Mouse (Mus musculus): ENCODE results near the gene Rpl22.
A peak's percentile ranks its signal among the peaks of the same experiment; 100 is the strongest.

Rpl22 gene

DNA sequence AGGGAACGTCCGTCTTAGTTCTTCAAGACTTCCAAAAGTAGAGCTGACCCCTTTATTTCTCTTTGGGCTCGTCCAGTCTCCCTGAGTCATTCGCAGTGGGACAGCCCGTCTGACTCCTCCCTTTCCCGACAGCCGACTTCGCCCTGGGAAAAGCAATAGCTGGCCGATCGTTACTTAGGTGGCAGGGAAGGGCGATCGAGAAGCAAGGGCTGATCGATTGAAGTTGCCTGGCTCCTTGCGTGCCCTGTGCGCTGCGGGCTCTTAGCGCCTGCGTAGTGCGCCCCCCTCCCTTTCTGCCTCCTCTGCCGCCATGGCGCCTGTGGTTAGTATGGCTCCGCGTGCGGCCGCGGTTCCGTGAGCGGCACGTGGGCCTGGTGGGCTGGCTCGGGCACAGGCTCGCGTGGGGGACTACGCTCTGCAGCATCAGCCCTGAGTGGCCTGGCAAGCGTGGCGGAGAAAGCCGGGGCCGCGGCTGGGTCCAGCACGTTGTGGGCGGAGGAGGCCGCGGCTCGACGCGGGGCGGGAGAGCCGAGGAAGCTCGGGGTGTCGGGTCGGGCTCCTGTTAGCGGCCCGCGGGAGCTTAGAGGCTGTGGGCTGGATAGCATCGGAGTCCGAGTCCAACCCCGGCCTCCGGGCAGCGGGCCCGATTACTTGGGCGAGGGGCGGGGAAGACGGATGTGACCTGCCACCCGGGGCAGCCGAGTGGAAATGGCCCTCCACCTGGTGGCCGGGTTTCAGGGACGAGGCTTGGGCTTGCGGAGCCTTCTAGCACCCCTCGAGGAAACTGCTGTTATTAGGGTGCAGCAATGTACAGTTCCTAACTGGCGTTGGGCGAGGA, at the start of gene Rpl22:
Gene Rpl22 (plus strand): TSS at position 169 of the 838 bp plus-strand sequence.
- peak; percentile 97 for DNase-seq (ENCODE audit: low spot score)

DNA sequence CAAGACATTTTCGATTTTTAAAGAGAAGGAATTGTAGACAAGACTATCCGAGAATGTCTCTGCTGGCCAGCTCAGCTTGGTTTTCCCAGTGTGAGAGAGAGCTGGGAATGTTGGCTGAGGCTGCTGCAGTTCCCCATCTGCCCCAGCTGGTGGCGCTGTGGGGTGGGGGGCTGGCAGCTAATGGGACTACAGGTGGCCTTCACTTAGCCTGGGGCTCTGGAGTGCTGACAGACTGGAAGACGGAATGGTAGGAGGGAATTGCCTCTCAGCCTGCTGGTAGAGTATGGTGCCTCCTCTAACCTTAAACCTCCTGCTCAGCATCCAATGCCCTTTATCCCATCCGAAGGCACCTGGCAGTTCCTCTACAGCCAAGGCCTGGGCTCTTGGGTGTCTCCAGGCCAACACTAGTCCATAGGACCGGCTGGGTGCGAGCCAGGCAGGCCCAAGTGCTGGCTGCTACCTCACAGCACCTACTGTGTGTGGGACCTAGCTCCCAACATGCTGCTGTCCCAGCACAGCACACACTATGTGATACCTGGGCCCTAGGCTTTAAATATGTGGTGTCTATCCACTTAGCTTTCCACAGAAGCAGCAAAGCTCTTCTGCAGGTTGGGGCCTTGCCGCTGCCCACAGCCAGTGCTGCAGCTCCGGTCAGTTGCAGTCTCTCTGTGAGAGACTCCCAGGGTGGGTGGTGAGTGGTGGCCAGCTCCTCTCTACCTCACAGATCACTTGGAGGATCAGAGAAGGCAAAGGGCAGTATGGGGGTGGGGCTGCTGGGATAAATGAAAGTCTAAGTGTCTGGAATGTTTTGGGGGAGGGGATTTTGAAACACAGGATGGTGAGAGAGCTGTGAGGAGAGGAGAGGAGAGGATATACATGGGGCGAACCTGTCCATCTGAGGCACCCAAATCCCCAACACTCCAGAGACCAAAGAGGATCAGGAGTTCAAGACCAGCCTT, 48.9 kb upstream of the Rpl22 start:
- no peak for DNase-seq (ENCODE audit: low spot score)

DNA sequence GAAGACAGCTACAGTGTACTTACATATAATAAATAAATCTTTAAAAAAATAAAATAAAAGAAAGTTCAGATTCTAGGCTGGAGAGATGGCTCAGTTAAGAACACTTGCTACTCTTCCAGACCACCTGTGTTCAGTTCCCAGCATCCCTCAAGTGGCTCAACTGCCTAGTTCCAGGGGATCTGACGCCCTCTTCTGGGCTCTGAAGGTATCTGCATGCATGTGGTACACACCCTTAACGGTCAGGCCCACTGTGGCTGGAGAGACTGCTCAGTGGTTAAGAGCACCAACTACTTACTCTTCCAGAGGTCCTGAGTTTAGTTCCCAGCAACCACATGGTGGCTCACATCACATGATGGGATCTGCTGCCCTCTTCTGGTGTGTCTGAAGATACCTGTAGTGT, 47.6 kb upstream of the Rpl22 start:
- DNase-seq (ENCODE audit: low spot score), result no peak

DNA sequence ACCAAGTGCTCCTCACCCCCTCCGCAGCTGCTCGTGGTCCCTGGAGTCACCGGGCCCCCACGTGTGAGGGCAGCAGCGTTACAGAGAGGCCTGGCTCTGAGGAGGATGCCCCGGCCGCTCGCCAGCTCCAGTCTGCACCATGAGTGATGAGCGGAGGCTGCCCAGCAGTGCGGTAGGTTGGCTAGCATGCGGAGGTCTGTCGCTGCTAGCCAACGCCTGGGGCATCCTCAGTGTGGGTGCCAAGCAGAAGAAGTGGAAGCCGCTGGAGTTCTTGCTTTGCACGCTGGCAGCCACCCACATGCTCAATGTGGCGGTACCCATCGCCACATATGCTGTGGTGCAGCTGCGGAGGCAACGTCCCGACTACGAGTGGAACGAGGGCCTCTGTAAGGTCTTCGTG, 46.6 kb upstream of the Rpl22 start:
- DNase-seq (ENCODE audit: low spot score), result no peak

DNA sequence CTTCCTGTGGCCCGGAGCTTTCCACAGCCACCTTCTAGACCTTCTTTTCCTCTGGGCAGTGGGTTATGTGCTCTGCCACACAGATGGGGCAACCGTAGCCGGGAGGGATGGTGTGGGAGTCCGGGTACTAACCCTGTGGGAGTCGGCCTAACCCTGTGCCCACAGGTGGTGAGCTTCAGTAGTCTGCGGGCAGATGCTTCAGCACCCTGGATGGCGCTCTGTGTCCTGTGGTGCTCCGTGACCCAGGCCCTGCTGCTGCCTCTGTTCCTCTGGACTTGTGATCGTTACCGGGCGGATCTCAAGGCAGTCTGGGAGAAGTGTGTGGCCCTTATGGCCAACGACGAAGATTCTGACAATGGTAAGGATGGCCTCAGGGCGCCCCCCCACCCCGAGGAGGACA, 43.9 kb upstream of the Rpl22 start:
- no peak for DNase-seq (ENCODE audit: low spot score)

DNA sequence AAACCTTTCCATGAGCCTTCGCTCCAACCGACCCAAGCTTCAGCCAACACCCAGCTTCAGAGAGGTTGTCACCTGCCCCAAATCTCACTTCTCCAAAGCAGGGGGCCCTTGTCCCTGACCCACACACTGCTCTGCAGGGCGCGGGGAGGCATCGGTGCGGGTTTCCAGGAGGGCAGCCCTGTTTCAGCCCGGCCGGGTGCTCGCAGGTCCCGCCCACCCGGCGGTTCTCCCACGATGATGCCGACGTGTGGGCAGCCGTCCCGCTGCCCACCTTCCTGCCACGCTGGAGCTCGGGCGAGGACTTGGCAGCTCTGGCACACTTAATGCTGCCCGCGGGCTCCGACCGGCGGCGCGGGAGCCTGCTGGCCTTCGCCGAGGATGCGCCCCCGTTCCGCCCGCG, 42.8 kb upstream of the Rpl22 start:
- DNase-seq (ENCODE audit: low spot score), result no peak

DNA sequence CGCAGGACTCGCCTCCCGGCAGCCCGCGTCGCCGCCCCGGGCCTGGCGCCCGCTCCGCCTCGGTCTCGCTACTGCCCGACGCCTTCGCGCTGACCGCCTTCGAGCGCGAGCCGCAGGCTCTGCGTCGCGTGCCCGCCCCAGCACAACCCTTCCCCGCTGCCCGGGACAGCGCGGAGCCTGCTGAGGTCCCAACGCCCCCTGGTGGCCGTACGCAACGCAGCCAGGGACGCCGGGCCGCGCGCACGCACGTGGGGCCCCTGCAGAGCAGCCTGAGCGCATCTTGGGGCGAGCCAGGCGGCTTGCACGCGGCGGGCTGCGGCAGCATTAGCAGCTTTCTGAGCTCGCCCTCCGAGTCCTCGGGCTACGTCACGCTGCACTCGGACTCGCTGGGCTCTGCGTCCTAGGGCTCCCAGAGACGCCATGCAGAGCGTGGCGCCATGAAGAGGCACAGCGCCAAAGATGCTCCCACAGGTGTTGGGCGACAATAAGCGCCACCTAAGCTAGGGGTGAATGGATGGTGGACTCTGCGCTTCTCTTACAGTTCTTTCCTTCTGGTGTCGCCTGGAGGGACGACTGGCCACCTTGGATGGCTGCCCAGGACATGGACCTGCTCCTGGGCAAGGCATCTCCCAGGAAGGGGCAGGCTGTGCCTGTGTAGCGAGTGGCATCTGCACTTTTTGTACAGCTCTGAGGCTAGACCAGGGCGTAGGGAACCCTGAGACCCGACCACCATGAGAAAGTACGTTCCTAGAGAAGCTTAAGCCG, 42.2 kb upstream of the Rpl22 start:
- peak; percentile 81 for DNase-seq (ENCODE audit: low spot score)

DNA sequence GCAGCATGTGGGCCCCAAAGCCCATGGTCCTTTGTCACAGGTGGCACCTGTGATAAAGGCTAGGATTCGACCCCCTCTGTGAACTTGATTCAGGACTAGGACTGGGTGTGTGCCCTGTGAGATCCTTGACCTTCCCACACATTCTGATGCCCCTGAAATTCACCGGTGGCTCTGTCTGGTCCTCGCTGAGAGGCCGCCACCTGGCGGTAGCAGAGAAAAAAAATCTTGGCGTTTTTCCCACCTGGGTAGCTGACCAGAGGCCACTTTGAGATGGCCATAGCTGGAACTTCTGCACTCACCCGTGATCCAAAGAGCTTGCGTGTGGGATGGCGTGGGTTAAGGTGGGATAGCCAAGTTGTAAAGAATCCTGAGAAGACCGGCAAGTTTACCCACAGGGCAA, 40.0 kb upstream of the Rpl22 start:
- peak; percentile 76 for DNase-seq (ENCODE audit: low spot score)

DNA sequence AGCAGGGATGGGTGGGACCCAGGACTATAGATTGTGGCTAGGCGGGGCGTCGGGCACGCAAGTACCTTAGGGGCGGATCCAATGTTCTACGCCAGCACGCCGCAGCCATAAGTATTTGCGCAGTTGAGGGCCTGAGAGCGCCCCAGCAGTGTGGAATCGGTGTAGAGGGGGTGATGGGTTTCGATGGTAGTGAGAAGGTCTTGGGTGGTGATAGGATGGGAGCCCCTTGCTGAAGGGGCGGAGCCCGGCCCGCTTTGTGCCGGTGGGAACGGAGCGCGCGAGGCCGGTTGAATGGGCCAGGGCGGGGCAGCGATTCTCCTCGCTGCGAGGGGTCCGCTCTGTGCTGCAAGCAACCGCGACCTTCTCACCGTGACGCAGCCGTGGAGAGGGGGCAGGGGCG, 39.4 kb upstream of the Rpl22 start:
- no peak for DNase-seq (ENCODE audit: low spot score)

DNA sequence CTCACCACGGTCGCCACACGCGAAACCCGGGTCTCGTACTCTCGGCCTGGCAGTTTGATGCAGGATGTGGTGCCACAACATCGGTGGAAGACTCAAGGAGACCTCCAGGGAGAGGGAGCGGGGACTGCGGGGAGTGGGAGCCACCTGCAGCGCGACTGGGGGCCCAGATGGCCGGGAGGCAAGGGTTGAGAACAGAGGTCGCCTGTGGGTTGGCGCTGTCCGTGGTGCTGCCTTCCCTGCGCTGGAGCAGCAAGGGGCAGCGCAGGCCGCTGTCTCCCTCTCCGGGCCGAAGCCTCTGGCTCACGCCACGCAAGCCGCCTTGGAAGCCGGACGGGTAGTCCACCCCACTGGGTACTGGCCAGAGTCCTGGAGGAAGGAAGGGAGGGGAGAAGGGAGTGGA, 38.7 kb upstream of the Rpl22 start:
- no peak for DNase-seq (ENCODE audit: low spot score)

DNA sequence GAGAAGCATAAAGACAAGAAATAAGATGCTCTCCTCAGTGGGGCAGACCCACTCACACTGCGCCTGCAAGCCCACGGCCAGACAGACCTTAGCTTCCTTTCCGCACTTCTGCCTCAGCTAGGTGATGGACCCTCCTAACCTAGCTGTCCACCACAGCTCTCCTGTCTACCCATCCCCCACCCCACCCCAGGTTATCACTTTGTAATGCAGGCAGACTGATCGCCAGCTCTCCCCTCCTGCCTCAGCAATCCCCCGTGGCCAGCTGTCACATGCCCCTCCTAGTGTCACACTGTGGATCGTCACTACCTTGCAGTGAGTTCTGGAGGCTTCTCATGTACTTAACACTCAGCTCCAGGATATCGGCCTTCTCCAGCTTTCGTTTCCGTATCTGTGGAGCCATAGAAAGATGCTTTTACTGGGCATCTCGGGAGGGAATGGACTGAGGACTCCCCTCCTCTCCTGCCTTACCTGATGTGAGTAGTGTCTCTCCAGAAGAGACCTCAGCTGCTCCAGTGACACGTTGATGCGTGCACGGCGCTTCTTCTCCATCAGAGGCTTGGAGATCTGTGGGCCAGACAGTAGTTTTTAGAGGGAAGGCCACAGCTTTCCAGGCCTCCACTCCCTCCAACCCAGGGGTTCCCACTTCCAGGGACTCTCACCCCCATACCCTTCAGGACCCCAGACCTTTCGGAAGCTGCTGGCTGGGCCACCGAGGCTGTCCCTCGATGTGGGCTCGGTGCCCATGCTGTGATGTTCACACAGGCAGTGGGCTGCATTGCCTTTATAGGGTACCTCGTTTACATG, 38.0 kb upstream of the Rpl22 start:
- DNase-seq (ENCODE audit: low spot score), result no peak

DNA sequence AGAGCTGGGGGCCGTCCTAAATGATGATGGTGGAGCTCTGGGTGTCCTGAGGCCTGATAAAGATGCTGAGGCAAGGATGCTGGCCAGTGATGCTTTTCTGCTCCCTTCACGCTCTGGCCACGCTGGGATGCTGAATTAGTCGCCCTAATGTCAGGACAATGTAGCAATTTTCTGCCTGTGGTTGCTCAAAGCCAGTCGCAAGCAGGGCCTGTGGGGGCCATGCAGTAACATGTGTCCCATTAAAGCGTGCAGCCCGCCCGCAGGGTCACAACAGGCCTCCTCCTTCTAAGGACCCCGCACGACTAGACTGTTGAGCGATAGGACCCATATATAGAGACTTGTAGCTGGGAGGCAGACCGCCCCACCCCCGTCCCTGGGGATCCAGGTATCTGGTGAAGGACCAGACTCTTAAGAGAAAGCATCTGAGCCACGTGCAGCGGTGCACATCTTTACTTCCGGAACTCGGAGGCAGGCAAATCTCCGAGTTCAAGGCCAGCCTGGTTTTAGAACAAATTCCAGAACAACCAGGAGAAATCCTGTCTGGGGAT, 37.1 kb upstream of the Rpl22 start:
- no peak for DNase-seq (ENCODE audit: low spot score)

DNA sequence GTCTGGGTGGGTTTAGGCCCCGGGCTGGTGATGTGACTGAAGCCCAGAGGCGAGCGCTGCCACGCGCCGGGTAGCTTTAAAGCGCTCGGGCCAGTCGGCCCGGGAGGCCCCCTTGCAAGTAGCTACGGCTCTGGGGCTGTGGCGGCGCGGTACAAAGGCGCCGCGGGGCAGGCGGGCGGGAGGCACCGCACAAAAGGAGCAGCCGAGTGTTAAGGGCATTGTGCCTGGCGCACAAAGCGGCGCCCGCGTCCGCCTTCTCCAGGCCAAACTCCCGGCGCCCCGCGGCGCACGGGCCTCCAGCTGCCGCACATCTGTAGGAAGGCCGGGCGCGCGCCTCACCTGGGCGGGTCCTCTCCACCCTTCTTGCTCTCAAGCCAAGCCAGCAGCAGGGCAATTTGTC, 35.2 kb upstream of the Rpl22 start:
- DNase-seq (ENCODE audit: low spot score), result no peak

DNA sequence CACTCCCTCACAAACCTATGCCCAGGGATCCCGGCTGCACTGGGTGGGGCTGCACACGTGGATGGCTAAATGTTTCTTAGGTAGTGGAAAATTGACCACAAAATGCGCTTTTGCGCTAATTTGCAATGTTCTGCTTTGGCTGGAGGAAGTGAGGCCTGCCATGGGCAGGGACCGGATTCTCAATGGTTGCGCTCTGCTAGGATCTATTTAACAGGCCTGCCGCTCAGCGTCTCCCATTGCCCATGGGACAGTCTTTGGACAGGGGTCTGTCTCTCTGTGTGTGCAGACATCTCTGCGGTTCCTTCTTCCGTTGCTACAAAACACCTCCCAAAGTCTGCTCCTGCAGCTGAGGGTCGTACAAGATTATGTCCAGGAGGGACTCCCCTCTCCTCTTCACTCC, 34.6 kb upstream of the Rpl22 start:
- no peak for DNase-seq (ENCODE audit: low spot score)

DNA sequence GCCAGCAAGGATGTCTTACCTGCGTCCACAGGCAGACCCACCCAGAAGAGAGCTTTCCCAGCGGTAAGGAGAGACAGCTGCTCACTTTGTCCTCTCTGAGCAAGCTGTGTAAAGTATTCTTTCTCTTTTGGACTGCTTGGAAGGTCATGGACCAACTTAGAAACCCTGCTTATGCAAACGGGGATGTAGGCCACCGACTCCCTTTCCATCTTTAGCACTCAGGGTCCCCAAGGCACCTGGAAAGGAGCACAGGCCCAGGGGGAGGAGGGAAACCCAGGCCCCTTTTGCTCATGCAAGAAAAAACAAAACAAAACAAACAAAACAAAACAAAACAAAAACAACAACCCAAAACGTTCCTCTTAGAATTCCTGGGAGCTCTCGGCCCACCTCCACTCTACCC, 34.0 kb upstream of the Rpl22 start, which contains the start of gene Hes3:
Gene Hes3 (minus strand): TSS at position 101 of the 400 bp plus-strand sequence.
- DNase-seq (ENCODE audit: low spot score), result no peak

DNA sequence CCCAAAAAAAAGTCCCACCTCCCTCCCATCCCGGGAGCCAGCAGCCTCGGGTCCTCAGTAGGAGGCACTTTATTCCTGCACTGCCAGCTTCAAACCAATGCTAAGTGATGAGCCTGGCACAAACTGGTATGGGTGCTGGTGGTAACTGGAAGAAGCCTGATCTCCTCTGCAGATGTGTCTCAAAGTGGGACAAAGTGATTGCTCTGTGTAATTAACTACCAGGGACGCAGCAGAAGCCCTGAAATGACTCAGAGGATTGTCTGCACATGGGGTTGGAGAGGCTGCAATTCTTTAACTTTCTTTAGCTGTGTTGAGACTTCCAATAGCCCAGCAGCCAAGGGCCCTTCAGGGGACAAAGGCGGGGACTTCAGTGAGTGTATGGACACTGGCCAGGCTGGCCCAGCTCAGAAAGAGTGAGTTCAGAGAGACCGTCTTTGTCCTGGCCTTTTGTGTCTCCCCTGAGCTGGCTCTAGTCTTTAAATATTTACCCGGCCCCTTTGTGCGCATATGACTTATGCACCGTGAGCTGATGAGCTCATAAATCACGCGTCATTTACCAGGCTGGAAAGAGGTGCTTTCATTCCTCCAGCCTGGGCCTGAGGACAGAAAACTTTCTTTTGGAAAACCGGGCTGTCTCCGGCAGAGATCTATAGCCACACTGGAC, 33.3 kb upstream of the Rpl22 start:
- no peak for DNase-seq (ENCODE audit: low spot score)

DNA sequence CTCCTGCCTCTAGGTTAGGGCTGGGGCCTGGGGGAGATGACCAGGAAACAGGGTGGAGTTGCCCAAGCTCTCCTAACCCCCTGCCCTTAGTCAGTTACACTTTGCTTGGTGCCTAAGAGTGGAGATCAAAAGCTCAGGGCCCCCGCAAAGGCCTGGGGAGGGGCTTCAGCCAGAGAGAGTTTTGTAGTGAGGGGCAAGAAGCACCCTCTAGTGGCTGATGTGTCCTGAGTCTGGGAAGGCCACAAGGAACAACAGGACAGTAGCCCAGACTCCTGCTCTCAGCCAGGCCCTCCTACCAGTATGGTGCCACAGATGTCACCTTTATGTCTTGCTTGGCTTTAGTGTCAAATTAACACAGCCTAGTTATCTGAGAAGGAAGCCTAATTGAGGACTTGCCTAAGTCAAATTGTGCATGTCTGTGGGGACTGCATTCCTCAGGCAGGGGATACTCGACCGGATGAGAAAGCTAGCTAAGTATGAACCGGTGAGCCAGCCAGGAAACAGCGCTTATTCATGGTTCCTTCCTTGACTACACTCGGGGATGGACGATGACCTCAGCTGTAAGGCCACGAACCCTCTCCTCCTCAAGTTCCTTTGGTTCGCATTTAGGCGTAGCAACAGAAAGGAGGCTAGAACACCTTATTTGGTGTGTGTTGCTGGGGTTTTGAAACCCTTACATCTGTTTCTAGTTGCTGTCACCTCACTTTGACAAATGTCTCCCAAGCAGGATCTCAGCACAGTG, 31.2 kb upstream of the Rpl22 start:
- DNase-seq (ENCODE audit: low spot score), result no peak

DNA sequence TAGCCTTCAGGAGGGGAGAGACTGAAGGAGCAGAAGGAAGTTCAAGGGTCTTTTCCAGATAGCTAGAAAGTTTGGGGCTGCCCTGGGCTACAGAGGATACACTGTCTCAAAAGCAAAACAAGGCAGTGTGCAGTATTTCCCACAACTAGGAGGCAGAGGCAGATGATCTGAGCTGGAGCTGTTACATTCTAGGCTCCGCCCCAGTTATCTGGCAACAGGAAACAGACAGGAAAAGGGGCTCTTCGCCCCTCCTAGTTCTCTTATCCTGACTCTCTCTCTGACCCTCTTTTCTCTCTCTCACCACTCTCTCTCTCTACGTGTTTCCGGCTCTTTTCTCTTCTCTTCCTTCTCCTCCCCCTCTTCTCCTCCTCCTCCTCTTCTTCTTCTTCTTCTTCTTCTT, 29.6 kb upstream of the Rpl22 start:
- no peak for DNase-seq (ENCODE audit: low spot score)

DNA sequence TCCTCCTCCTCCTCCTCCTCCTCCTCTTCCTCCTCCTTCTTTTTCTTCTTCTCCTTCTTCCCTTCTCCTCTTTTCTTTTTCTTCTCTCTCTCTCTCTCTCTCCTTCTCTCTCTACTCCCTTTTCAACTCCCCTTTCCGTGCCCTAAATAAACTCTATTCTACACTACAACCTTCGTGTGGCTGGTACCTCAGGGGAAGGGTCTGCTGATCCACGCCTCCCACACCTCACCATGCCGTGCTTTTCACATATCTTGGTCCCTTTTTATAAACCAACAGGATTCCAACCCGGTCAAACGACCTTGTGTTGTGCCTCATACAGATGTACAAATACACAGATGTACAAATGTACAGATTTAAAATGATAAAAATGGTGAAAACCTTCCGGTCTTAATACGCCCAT, 29.2 kb upstream of the Rpl22 start:
- DNase-seq (ENCODE audit: low spot score), result no peak

All from lung, postnatal 25 days (tissue).